Comparison of ENCODE assay signal across 8 mouse cellular contexts in genomic region chr8:107048061-107048941, GRCm38 (mm10). TPM values are rescaled to one million over a fixed set of nuclear protein-coding genes. Genes with fewer than 3 reads are reported as not detected.
DNase-seq lines count a peak whose midpoint lies in the region; ATAC-seq and TF ChIP-seq lines count a peak whose summit lies in the region.

Gene Pdf, minus strand, starts transcription at chr8:107048614.

- H3K4me1 ChIP-seq in bone marrow macrophage, adult 2 months (ENCODE audit: control insufficient read depth, insufficient read depth, low read length), result peaks cover 6% of the 10 kb centered on the region
- H3K4me1 ChIP-seq in embryonic fibroblast, embryonic 13.5 days (ENCODE audit: control insufficient read depth, insufficient read depth, low read length), result no peaks in the 10 kb centered on the region
- peaks cover 20% of the 10 kb centered on the region for H3K4me1 ChIP-seq in heart, embryonic 10.5 days
- H3K4me1 ChIP-seq in kidney, embryonic 15.5 days, result peaks cover 23% of the 10 kb centered on the region
- H3K4me1 ChIP-seq in limb, embryonic 15.5 days, result peaks cover 17% of the 10 kb centered on the region
- H3K4me1 ChIP-seq in midbrain, postnatal 0 days (ENCODE audit: insufficient read depth, low read length), result peaks cover 2% of the 10 kb centered on the region; the same call in 1 of the 2 replicates

- peak within 1 kb of the TSS; percentile 78 for H3K4me2 ChIP-seq in kidney, embryonic 15.5 days
- peak within 1 kb of the TSS; percentile 86 for H3K4me2 ChIP-seq in limb, embryonic 15.5 days
- H3K4me2 ChIP-seq in midbrain, postnatal 0 days (ENCODE audit: low read depth, low read length, poor library complexity, severe bottlenecking), result peak within 1 kb of the TSS; percentile 81

- H3K9me3 ChIP-seq in heart, embryonic 10.5 days, result no peaks in the 10 kb centered on the region
- H3K9me3 ChIP-seq in kidney, embryonic 15.5 days (replicated peaks), result no peaks in the 10 kb centered on the region
- no peaks in the 10 kb centered on the region for H3K9me3 ChIP-seq in limb, embryonic 15.5 days
- no peaks in the 10 kb centered on the region for H3K9me3 ChIP-seq in midbrain, postnatal 0 days (ENCODE audit: low read length)

- peak; percentile 92 for DNase-seq in A20 (ENCODE audit: low read depth, low spot score)
- DNase-seq in heart, embryonic 10.5 days (ENCODE audit: low spot score), result peak; percentile 91
- peak; percentile 86 for DNase-seq in midbrain, postnatal 0 days (ENCODE audit: low spot score)
- DNase-seq in spleen, postnatal 14 days (ENCODE audit: low spot score in 2 of 2), result peak; percentile 42 to 66

- ATAC-seq in kidney, embryonic 15.5 days (replicated peaks; ENCODE audit: low FRiP score), result peak; percentile 88
- peak; percentile 75 for ATAC-seq in limb, embryonic 15.5 days (ENCODE audit: insufficient number of reproducible peaks, low FRiP score, low TSS enrichment, low read depth)
- ATAC-seq in midbrain, postnatal 0 days (ENCODE audit: low FRiP score), result peak; percentile 84

- under 1% methylated on average over 87 of the region's 87 CpGs for WGBS in heart, embryonic 10.5 days
- WGBS in kidney, embryonic 15.5 days, result under 1% methylated on average over 87 of the region's 87 CpGs
- under 1% methylated on average over 87 of the region's 87 CpGs for WGBS in limb, embryonic 15.5 days
- 2% methylated on average over 83 of the region's 87 CpGs for WGBS in midbrain, postnatal 0 days

- no peak for TF ChIP-seq POLR2A in bone marrow macrophage, adult 2 months (IDR thresholded peaks at IDR 0.05; ENCODE audit: borderline replicate concordance, low read depth, low read length)
- peak; percentile 62 for TF ChIP-seq POLR2A in embryonic fibroblast, embryonic 13.5 days (IDR thresholded peaks at IDR 0.05; ENCODE audit: low read depth, low read length)

- H3K27ac ChIP-seq in bone marrow macrophage, adult 2 months (ENCODE audit: insufficient read depth, low read depth, low read length), result peak within 1 kb of the TSS; percentile 63
- peak within 1 kb of the TSS; percentile 65 for H3K27ac ChIP-seq in embryonic fibroblast, embryonic 13.5 days (ENCODE audit: insufficient read depth, low read length)
- peak within 1 kb of the TSS; percentile 94 for H3K27ac ChIP-seq in heart, embryonic 10.5 days
- H3K27ac ChIP-seq in kidney, embryonic 15.5 days, result peak within 1 kb of the TSS; percentile 96
- peak within 1 kb of the TSS; percentile 94 for H3K27ac ChIP-seq in limb, embryonic 15.5 days
- H3K27ac ChIP-seq in midbrain, postnatal 0 days (ENCODE audit: low read depth, low read length), result peak within 1 kb of the TSS; percentile 90

- no peaks in the 10 kb centered on the region for H3K27me3 ChIP-seq in heart, embryonic 10.5 days (ENCODE audit: insufficient read depth, poor library complexity, severe bottlenecking)
- H3K27me3 ChIP-seq in kidney, embryonic 15.5 days, result no peaks in the 10 kb centered on the region
- no peaks in the 10 kb centered on the region for H3K27me3 ChIP-seq in limb, embryonic 15.5 days
- no peaks in the 10 kb centered on the region for H3K27me3 ChIP-seq in midbrain, postnatal 0 days (ENCODE audit: insufficient read depth, low read length)

- H3K4me3 ChIP-seq in bone marrow macrophage, adult 2 months (ENCODE audit: insufficient read depth, low read length), result peak within 1 kb of the TSS; percentile 85
- H3K4me3 ChIP-seq in embryonic fibroblast, embryonic 13.5 days (ENCODE audit: insufficient read depth, low read length), result peak within 1 kb of the TSS; percentile 41
- H3K4me3 ChIP-seq in heart, embryonic 10.5 days, result peak within 1 kb of the TSS; percentile 84
- peak within 1 kb of the TSS; percentile 83 for H3K4me3 ChIP-seq in kidney, embryonic 15.5 days (replicated peaks)
- peak within 1 kb of the TSS; percentile 91 for H3K4me3 ChIP-seq in limb, embryonic 15.5 days
- H3K4me3 ChIP-seq in midbrain, postnatal 0 days (ENCODE audit: low read depth, low read length), result peak within 1 kb of the TSS; percentile 77

- peak within 1 kb of the TSS; percentile 84 for H3K9ac ChIP-seq in kidney, embryonic 15.5 days
- peak within 1 kb of the TSS; percentile 85 for H3K9ac ChIP-seq in limb, embryonic 15.5 days
- H3K9ac ChIP-seq in midbrain, postnatal 0 days (replicated peaks; ENCODE audit: low read length, poor library complexity, severe bottlenecking), result peak within 1 kb of the TSS; percentile 79

- peaks cover 84% of the 10 kb centered on the region for H3K36me3 ChIP-seq in heart, embryonic 10.5 days
- peaks cover 83% of the 10 kb centered on the region for H3K36me3 ChIP-seq in kidney, embryonic 15.5 days
- peaks cover 73% of the 10 kb centered on the region for H3K36me3 ChIP-seq in limb, embryonic 15.5 days
- peaks cover 46% of the 10 kb centered on the region for H3K36me3 ChIP-seq in midbrain, postnatal 0 days (ENCODE audit: insufficient read depth, low read length)

- no peak for TF ChIP-seq CTCF in bone marrow macrophage, adult 2 months (IDR thresholded peaks at IDR 0.05; ENCODE audit: low read depth, low read length)
- TF ChIP-seq CTCF in embryonic fibroblast, embryonic 13.5 days (IDR thresholded peaks at IDR 0.05; ENCODE audit: borderline replicate concordance, insufficient read depth, low read length), result no peak
- TF ChIP-seq CTCF in midbrain, postnatal 0 days (IDR thresholded peaks at IDR 0.05), result no peak; the same call in 1 of the 2 replicates

RNA-seq across cellular contexts. Expression of gene Pdf, which starts in this region (rescaled TPM):
- 1.7 and 2.4 TPM in 2 replicates for polyA plus RNA-seq in bone marrow macrophage, adult 2 months (2012; ENCODE audit: insufficient read depth, insufficient read length, missing spikeins)
- polyA plus RNA-seq in embryonic fibroblast, embryonic 13.5 days (2011; ENCODE audit: insufficient read length, low read depth, missing spikeins), result 4.4 and 5.5 TPM in 2 replicates
- polyA plus RNA-seq in heart, embryonic 10.5 days (2016; fragmentation: Nextera tagmentation; extraction: Ambion mirVana), result 52.5 and 53.1 TPM in 2 replicates
- polyA plus RNA-seq in kidney, embryonic 15.5 days (2015; fragmentation: Nextera tagmentation; extraction: Ambion mirVana), result 57.8 and 60.5 TPM in 2 replicates
- polyA plus RNA-seq in limb, embryonic 15.5 days (2015; fragmentation: Nextera tagmentation; extraction: Ambion mirVana), result 43.8 and 47.2 TPM in 2 replicates
- 61.5 TPM in 2 replicates for total RNA-seq in midbrain, postnatal 0 days (2014; rRNA removed)
- 31.8 and 33.3 TPM in 2 replicates for polyA plus RNA-seq in midbrain, postnatal 0 days (2015; fragmentation: Nextera tagmentation; extraction: Ambion mirVana)

Comparison
In these comparisons a context has a peak if more than half of its experiments do, and no peak if none do; other contexts are left out.
1. Peak in every context shown above with its lines: DNase-seq, ATAC-seq, H3K4me3 ChIP-seq and H3K27ac ChIP-seq.
2. H3K4me3 ChIP-seq: peak in every context shown above with its lines; median percentile 91 in limb, embryonic 15.5 days; 85 in bone marrow macrophage, adult 2 months; 84 in heart, embryonic 10.5 days; 83 in kidney, embryonic 15.5 days; 77 in midbrain, postnatal 0 days; 41 in embryonic fibroblast, embryonic 13.5 days.